Mouse (Mus musculus) stomach, postnatal 0 days (tissue): ENCODE measurements around the gene Fbxl7. TPM values are rescaled to one million over a fixed set of nuclear protein-coding genes. Genes with fewer than 3 reads are reported as not detected.

ENCODE experiments used
- ATAC-seq: fragments of 200-750 bp; cut with Nextera tagmentation; 2 replicates; pipeline ENCODE4 v1.8.0; 2017; ENCODE audit not compliant: low FRiP score, low TSS enrichment
- DNase-seq: peaks from one replicate; pipeline ENCODE4 v3.0.0-alpha.2; 2016; ENCODE audit warnings: low spot score
- H3K27ac ChIP-seq: fragments of 300-500 bp; sonication (generic); replicated peaks from 2 replicates; pipeline ENCODE4 v1.5.1; 2014; ENCODE audit warnings: mild to moderate bottlenecking, control low read depth
- H3K27me3 ChIP-seq: fragments of 300-500 bp; sonication (generic); 2 replicates; pipeline ENCODE4 v1.6.1; 2014; ENCODE audit warnings: low read length; ENCODE audit not compliant: control insufficient read depth, insufficient read depth
- H3K36me3 ChIP-seq: fragments of 300-500 bp; sonication (generic); 2 replicates; pipeline ENCODE4 v1.6.1; 2014; ENCODE audit warnings: low read length, mixed read lengths; ENCODE audit not compliant: control insufficient read depth, insufficient read depth
- H3K4me1 ChIP-seq: fragments of 300-500 bp; sonication (generic); replicated peaks from 2 replicates; pipeline ENCODE4 v1.6.1; 2014; ENCODE audit warnings: antibody characterized with exemption; ENCODE audit not compliant: control insufficient read depth, insufficient read depth
- H3K4me2 ChIP-seq: fragments of 300-500 bp; sonication (generic); replicated peaks from 2 replicates; pipeline ENCODE4 v1.6.1; 2014; ENCODE audit warnings: low read depth, mild to moderate bottlenecking, control low read depth, moderate library complexity
- H3K4me3 ChIP-seq: fragments of 300-500 bp; sonication (generic); 2 replicates; pipeline ENCODE4 v1.5.1; 2014; ENCODE audit warnings: low read depth, low read length, control low read depth
- H3K9ac ChIP-seq: fragments of 300-500 bp; sonication (generic); 2 replicates; pipeline ENCODE4 v1.6.1; 2014; ENCODE audit warnings: mild to moderate bottlenecking, low read length, control low read depth, mixed read lengths
- H3K9me3 ChIP-seq: fragments of 300-500 bp; sonication (generic); 2 replicates; pipeline ENCODE4 v1.6.1; 2016; ENCODE audit warnings: low read length; ENCODE audit not compliant: control insufficient read depth
- CTCF ChIP-seq: IDR thresholded peaks from 2 replicates; pipeline ENCODE4 v1.5.1; 2016; ENCODE audit warnings: antibody characterized with exemption, low read depth, mild to moderate bottlenecking, moderate library complexity
- EP300 ChIP-seq: optimal IDR thresholded peaks from 2 replicates; pipeline ENCODE3; 2016; ENCODE audit warnings: antibody characterized with exemption
- WGBS: fragments of 180-500 bp; shearing (Covaris S2); extraction: QIAGEN DNeasy Blood & Tissue Kit; methylation state at CpG from one replicate; pipeline ENCODE4 v1.1.7; 2014; 5-methylcytosine and 5-hydroxymethylcytosine counted together
- polyA plus RNA-seq: library from polyadenylated mRNA; unstranded; fragments of >200 nt; fragmentation: Nextera tagmentation; extraction: Ambion mirVana; gene quantifications from 2 replicates; pipeline ENCODE4 v1.2.1, GENCODE M21; 2015

Fbxl7 gene
- polyA plus RNA-seq, 1 experiment from 2014 or later = 4.1 TPM

DNA sequence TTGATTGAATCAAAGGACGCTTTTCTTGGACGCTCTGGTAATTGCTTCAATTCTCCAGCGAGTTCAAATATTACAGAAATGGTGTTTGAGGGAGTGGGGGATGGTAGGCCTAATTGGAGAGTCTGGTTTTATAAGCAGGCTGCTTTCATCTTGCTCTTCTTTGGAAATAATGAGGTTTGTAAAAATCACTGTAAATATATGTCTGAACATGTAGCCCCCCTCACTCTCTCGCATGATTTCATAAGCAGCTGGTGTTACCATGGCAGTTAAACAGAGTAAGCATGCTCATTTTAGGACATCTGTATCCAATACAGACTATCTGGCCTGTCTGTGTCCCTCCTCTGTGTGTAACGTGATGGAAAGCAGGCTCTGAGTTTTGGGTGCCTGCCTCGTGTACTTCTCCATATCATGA lies 376.2 kb downstream of the Fbxl7 start:
- Histone ChIP-seq H3K36me3 (no peaks in the 10 kb centered on the region), H3K9me3 (no peaks in the 10 kb centered on the region), H3K4me1 (no peaks in the 10 kb centered on the region), H3K27me3 (no peaks in the 10 kb centered on the region), H3K27ac (no peak overlapping the region), H3K4me3 (no peak overlapping the region), H3K4me2 (no peak overlapping the region), H3K9ac (no peak overlapping the region)
- WGBS = 45% methylated on average over 6 of the region's 6 CpGs
- DNase-seq (no peak), ATAC-seq (peak; percentile 56; the same call in 1 of the 2 replicates)
- TF ChIP-seq CTCF (no peak), EP300 (no peak)

DNA sequence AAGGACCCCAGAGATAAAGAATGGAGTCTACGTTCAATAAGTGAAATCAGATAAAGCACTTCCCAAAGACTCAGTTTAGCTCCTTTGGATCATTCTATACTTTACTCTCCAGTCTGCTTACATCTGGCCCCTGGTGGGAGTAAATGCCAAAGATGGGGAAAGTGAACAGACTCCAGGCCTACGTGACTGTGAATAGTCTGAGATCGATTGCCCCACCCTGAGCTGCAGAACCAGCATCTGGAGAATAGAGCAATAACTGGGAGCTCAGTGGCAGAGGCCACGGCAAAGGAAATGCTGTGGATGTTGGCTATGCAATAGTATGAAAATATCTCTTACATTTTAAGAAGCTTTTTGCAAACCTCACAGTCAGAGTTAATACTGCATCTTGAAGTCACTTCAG lies 394.4 kb downstream of the Fbxl7 start:
- no peak for ATAC-seq

More for the DNA sequence above, 394.4 kb downstream of the Fbxl7 start:
- TF ChIP-seq CTCF (no peak), EP300 (no peak)
- H3K9ac ChIP-seq = no peak overlapping the region
- H3K9me3 ChIP-seq = no peaks in the 10 kb centered on the region
- no peak for DNase-seq
- no peaks in the 10 kb centered on the region for H3K36me3 ChIP-seq
- H3K27me3 ChIP-seq = no peaks in the 10 kb centered on the region
- H3K27ac ChIP-seq = no peak overlapping the region
- no peaks in the 10 kb centered on the region for H3K4me1 ChIP-seq
- no peak overlapping the region for H3K4me2 ChIP-seq
- WGBS = 37% methylated on average over 4 of the region's 4 CpGs
- no peak overlapping the region for H3K4me3 ChIP-seq
